Mouse (Mus musculus): ENCODE data around the gene Fam118a. TPM values are rescaled to one million over a fixed set of nuclear protein-coding genes. Genes with fewer than 3 reads are reported as not detected.
"Not testable (repeated sequence)": the region's sequence is repeated elsewhere in the genome, so short reads cannot be mapped to it uniquely, and the experiment has no call there.

Gene Fam118a
- total RNA-seq, 2 experiments from 2014 or later, result 28.3 to 31.7 TPM

DNA sequence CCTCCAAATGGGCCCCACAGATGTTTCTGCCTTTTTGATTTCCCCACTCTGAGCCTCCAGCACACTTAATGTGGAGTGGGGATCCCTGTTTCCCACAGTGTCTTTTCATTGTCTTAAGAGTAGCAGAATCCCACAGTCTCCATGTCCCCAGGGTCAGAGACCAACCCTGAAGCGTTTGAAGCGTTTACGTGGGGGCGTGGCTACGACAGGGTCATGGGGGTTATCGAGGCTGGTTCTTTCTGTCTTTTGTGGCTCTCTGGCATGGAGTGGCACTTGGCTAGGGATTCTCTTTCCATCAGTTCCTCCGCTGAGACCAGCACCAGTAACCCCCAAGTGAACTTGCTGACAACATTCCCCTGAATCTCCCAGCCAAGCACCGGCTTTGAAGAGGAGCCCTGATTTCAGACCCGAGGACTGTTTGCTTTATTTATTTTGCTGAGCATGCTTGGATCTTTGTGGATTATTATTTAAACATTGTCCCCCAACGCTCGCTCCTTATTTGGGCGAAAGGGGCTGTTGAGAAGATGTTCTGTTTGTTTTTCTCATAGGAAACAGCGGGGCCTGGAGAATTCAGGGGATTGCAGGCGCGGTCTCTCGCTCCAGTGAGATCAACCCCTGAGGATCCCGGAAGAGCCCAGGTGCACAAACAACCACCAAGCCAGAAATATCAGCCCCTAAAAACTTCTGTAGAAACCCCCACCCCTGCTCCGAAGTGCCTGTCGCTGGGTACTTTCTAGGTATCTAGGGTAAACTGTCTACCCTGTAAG lies 16.7 kb upstream of the Fam118a start:
- no peak for DNase-seq
- intact Hi-C loops (cut with DNase I), result no loop called here

DNA sequence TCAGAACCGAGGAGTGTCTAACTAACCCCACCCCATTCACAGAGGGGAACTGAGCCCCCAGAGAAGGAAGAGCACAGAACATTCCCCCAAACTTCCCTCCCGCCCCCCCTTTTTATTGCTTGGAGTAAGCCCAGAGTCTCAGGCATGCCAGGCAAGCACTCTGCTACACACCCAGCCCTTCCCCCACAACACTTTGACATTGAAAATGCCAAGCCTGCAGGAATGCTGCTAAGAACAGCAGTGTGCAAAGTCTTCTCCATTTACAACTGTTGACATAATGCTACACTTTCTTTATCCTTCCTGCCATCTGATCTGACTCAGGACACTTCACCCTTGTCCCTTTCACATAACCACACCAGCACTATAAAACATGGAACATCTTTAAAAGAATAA lies 16.1 kb upstream of the Fam118a start:
- DNase-seq, result no peak
- intact Hi-C loops (cut with DNase I), result no loop called here

DNA sequence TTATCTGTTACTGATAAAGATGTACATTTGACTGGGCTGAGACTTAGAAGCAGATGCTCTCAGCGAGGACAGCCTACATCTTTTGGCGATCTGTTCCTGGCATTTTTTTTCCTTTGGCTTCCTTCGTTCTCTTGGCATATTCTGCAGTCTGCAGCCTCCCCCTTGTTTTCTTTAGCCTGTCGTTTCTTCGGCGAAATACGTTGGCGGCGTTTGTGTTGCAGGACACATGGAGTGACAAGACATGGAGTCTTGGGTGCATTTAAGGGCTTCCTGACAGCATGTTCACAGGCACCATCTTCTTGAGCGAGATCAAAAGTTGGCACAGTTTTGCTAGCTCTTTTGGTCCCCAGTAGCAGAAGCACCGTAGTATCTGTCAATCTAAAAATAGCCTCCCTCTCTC lies 13.0 kb upstream of the Fam118a start:
- intact Hi-C loops (cut with DNase I), result no loop called here
- no peak for DNase-seq

DNA sequence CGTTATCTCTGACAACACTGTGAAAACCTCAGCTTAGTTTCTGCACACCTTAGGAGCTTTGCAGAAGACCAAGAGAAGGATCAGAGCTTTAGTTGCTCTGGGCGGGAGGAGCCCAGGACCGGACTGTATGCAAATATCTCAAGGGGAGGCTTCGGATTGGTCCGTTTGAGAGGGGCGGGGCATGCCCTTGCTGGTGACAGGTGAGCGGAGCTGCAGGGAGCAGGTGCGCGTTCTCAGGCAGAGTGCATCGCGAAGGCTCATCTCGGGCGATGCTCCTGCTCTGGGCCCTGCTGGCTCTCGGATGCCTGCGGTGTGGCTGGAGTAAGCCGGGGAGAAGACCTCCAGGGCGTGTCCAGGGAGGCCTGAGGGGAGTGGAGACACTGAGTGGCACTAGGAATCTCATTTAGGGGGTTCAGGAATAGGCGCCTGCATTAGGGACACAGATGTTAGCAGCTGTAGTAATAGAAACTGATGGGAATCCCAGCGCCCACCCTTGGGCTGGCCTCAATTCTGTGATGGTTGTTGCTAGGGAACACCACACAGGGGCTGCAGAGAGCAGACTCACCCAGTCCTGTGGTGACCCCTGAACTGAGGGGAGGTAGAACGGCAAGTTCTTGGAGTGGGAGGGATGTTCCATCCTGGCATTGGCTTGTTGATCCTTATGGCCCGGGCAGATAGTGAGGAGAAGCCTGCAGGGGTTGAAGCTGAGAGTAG lies 11.6 kb upstream of the Fam118a start, which contains the start of gene Upk3a:
Upk3a (plus strand) TSS at position 191 of the 714 bp plus-strand sequence.
- intact Hi-C loops (cut with DNase I), result no loop called here
- no peak for DNase-seq

DNA sequence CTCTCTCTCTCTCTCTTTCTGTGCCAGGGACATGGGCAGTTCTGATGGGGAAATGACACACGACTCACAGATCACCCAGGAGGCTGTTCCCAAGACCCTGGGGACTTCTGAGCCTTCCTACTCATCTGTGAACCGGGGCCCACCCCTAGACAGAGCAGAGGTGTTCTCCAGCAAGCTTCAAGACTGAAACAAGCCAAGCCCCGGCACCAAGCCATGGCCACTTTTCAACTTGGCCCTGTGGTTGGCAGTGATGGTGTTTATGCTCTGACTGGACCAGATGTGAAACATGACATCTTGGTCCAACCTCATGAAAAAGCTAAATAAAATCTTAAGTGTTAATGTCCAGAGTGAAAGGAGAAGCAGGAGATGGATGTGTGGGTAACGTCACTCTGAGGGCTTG lies 6.5 kb upstream of the Fam118a start:
- intact Hi-C loops (cut with DNase I), result no loop called here
- DNase-seq, result no peak

DNA sequence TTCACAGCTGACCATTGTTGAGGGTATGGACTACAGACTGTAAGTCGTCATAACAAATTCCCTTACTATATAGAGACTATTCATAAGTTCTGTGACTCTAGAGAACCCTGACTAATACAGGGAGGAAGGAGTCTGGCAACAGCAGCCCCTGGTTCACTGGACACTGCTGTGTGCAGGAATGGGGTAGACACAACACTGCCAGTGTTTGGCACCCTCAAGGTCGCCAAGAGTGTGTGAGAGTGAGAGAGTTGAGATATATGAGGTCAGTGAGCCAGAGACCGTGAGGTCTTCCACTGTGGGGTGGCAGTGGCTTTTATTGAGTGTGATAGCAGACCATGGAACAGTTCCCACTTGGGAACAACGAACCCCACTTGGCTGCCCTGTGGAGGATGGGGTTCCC lies 2.6 kb upstream of the Fam118a start:
- DNase-seq, result no peak
- intact Hi-C loops (cut with DNase I), result no loop called here

DNA sequence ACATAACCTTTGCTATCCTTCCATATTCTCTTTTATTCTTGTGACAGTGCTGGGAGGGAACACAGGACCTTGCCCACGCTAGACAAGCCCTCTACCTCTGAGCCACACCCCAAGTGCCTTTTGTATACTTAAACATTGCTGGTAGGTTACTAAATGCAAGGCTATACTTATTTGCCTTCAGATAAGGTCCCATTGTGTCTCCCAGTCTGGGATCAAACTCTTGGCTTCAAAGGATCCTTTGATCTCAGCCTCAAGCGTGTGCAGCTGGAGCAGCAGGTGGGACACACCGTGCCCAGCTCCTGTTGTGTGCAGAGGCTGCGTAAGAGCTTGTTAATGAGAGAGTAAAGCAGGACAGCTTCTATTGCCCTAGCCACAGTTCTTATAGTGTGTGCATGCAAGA lies 1.0 kb upstream of the Fam118a start:
- no peak for DNase-seq

DNA sequence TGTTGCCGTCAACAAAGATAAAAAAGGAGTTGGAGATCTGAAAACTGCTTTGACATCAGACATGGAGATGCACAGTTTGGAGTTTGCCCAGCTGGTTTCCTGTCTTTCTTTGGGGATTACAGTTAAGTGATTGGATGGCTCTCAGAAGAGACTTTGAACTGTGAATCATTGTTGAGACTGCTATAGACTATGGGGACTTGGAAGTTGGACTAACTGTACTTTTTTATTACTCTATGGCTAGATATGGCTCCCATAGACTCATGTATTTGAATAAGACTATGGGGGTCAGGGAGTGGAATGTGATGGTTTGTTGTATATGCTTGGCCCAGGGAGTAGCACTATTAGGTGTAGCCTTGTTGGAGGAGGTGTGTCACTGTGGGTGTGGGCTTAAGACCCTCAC lies 1.9 kb downstream of the Fam118a start:
- DNase-seq; intact Hi-C loops (cut with DNase I): not testable (repeated sequence)

More for the DNA sequence above, 1.0 kb upstream of the Fam118a start:
- intact Hi-C loops (cut with DNase I), result no loop called here

DNA sequence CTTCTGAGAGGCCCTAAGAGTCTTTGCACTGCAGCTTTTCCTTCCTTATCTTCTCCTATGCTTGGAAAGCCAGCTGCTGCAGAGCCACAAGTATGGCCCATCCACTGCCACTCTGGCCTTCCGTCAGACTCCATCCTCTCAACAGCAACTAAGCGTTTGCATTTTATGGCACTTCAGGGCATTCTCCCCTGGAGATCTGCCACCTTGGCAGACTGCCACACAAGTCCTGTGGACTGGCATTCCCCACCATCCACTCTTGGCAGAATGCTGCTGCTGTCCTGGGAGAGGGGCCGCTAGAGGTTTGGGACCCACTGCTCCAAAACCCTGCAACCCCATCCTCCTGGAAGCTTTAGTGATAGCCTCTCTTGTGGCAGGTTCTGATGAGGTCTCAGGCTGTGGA lies 3.1 kb downstream of the Fam118a start:
- intact Hi-C loops (cut with DNase I), result no loop called here
- peak; percentile 73 for DNase-seq

DNA sequence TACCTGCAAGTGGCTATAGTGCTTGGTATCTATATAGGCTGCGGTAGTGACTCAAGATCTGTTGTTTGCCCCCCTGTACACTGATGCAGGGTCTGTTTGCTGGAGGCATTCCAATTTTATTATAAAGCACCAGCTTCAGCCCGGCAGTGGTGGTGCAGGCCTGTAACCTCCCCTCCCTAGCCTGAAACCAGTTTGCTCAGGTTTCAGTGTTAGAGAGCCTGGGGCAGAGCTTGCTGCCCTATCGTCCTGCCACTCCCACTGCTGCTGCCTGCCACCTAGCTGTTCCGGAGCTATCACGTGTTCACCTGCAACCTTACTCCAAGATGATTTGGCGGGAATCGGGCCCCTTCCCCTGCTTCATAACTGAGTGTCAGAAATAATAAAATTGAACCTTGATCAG lies 5.2 kb downstream of the Fam118a start:
- intact Hi-C loops (cut with DNase I), result not testable (repeated sequence)

DNA sequence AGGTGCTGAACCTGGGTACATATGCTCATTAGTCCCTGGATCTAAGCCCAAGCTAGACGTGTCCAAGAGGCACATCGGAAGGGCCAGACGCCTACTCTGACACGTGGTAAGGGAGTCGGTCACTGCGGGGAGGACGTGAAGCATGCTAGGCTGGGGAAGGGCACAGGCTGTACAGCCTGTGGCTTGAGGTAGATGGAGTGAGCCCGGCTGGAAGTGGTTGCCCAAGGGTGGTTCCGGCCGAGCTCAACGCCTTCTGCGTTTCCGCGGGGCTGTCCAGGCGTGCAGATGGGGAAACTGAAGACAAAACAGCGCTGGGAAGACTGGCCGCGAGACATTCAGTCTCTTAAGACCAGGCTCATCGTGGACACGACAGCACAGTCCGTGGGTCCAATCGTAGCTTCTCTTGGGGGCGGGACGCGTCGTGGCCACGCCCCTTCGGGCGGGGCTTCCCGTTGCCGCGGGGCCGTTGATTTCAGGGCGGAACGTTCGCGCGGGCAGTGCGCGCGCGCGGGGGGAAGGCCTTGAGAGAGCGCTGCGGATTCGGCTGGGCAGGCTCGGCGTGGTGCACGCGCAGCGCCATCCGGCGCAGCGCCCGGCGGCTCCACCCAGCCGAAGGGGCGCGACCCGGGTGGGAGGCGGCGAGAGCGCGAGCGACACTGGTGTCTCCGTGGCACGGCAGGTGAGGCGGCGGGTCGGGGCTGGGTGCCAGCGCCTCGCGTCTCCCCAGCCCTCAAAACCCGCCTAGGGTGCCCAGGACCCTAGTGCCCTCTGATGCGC lies 8.0 kb downstream of the Fam118a start:
- peak; percentile 98 for DNase-seq
- intact Hi-C loops (cut with DNase I), result no loop called here

More for the DNA sequence above, 5.2 kb downstream of the Fam118a start:
- not testable (repeated sequence) for DNase-seq

DNA sequence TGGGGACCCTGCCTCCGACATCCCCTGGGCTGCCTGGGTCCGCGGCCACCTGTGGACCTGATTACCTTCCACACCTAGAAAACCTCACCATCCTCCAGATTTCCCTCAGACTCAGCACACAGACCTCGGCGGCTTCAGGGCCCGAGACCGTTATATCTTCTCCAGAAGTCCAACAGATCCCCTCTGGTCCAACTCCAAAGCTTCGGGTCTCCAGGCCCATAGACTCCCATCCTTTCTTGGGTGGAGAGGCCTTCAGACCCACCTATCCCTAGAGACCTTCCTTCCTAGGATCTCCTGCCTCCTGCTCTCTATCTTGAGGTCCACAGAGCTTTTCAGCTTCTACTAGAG lies 8.6 kb downstream of the Fam118a start:
- intact Hi-C loops (cut with DNase I), result no loop called here
- DNase-seq, result no peak

DNA sequence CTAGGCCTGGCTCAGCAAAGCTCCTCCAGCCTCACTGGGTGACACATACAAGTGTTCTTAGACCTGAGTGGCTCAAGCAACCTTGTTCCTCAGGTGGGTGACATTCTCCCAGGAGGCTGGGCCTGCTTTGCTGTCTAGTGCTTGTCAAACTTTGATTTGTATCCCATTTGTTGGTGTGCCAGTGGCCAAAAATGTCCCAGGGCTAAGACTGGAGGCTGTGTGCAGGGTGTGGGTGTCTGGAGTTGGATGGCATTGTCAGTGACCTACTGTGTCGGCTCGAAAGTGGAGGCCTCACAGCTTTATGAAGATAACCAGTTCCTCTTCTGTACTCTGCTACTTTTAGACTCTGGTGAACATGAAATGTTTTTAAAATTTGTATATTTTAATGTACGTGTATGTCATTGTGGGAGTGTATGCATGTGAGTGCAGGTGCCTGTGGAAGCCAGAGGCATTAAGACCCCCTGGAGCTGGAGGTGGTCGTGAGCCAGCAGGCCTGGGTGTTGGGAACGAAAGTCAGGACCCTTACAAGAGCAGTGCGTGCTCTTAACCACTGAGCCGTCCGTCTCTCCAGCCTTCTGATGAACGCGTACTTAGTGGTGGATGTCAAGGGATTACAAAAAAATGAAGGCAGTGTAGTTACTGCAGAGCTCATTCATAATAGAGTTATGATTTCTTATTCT lies 12.9 kb downstream of the Fam118a start:
- intact Hi-C loops (cut with DNase I), result loop anchor here (5.0 kb wide), 1 partner anchor 39 kb away; no protein-coding TSS in a partner anchor

DNA sequence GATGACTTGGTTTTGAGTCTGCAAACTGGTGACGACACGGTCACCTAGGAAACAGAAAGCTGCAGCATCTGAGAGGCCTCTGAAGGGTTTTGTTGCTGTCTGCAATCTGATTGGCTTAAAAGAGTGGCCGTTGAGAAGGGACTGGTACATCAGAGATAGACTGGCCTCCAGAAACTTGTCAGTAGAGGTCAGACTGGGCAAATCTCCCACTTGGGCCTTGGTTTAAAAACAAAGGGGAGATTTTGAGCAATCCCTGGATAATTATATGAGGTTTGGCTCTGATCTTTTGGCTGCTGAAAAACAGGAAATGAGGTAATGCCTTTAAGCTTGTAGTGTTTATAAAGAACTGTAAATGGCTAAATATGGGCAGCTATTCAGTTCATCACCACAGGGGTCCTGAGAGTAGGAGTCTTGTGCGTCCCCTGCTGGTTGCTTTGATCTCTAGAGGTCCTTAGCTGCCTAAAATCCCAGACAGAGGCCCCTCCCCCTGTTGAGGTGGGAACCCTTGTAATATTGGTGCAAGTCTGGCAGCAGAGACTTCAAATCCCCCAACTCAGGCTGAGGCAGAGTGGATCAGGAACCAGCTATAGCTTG lies 13.7 kb downstream of the Fam118a start:
- intact Hi-C loops (cut with DNase I), result loop anchor here (5.0 kb wide), 1 partner anchor 40 kb away; no protein-coding TSS in a partner anchor
- peak; percentile 61 for DNase-seq

More for the DNA sequence above, 12.9 kb downstream of the Fam118a start:
- no peak for DNase-seq

DNA sequence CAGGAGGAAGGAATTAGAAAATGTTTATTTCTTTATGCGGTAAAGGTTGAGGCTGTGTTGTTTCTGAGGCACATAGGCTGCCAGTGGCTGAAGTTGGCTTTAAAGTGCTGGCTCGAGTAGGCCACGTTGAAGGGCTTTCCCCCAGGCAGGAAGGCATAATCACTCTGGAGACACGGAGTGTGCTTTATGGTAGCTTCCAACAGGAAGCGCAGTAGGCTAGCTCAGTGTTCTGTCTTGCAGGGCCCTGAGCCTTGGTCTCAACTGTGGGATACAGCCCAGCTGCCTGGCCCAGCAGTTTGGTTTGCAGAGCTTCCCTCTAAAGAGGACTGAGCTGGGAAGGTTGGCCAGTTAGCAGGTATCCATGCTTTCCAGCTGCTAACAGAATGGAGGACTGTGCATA lies 14.4 kb downstream of the Fam118a start:
- intact Hi-C loops (cut with DNase I), result loop anchor here (5.0 kb wide), 1 partner anchor 41 kb away; no protein-coding TSS in a partner anchor
- no peak for DNase-seq

DNA sequence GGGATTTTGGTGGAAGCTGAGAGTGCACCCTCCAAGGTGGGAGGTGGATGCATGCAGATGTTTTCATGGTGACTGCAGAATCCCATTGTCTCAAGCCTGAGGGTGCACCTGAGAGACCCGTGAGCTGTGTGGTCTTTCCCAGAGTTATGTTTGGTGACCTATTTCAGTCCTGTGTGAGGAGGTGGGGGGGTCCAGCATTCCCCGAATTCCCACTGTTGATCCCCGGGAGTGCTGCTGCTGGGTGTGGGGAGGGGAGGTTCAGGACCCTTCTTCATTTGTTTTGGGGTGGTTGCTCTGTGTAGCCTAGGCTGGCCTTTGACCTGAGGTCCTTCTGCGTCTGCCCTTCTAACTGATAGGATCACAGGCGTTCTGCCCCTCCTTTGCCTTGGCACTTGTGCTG lies 15.0 kb downstream of the Fam118a start:
- intact Hi-C loops (cut with DNase I), result loop anchor here (5.0 kb wide), 1 partner anchor 41 kb away; no protein-coding TSS in a partner anchor
- DNase-seq, result no peak

DNA sequence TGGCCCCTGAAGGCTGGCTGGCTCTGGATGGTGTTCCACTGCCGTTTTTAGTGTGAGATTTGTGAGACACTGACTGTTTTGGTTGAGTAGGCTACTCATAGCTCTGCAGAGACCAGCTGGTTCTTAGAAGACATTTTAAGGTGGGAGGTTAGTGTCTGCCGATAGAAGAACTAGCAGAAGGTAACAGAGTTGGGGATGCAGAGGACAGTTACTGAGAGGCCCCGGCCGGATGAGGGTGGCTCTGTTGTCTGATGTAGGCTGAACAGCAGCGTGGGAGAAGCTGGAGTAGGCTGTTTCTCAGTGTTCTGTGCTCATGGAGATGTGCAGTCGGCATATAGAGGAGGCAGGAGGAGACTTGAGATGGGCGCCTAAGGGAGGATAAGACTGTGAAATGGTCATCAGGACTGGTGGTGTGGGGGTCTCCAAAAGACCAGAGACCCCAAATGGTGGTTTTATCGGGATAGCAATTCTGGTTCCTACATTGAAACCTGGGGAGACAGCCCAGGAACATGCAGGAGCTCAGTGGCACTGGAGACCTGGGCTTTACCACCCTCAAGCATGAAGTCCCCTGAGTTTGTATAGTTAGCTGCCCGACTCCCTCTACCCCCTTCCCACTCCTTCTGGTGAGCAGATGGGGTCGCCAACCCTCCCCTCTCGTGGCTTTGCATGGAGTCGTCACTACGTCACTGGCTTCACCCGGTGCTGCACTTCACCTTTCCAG lies 17.6 kb downstream of the Fam118a start:
- DNase-seq, result no peak
- intact Hi-C loops (cut with DNase I), result no loop called here

DNA sequence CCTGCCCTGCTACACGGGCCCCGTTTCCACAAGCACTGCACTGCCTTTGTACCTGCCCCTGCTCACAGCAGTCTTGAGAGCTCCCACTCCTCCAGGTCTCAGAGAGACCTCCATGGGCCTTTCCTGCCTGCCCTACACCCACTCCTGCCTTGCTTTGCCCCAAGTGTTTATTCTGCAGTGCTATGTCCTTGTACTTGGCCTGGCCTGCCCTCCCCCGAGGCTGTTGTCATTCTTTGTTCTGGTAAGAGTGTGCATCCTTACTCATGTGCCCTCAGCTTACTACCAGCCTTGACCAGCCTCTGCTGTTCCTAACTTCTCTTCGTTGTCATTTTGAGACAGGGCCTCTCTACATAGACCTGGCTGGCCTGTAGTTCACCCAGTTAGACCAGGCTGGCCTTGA lies 19.1 kb downstream of the Fam118a start:
- DNase-seq, result no peak
- intact Hi-C loops (cut with DNase I), result no loop called here

DNA sequence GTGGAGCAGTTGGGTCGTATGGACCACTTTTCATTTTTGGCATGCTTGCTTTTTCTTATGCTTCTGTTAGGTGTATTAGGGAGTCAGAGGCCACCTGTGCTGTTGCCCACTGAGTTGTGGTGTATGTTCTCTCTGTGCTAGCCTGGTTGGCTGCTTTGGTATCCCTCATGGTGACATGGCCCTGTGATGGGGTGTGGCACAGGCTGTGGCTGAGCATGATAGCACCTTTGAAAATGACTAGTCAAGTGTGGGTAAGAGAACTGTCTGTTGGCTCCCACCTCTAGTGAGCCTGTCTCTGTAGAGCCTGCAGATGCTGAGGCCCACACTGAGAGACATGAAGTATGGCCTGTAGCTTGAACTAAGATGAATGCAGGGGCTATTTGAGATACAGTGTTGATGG lies 21.0 kb downstream of the Fam118a start:
- DNase-seq, result no peak

More for the DNA sequence above, 21.0 kb downstream of the Fam118a start:
- intact Hi-C loops (cut with DNase I), result loop anchor here (10.0 kb wide), 1 partner anchor 115 kb away; no protein-coding TSS in a partner anchor

Data from left cerebral cortex, postnatal 4 days (tissue).